Mouse (Mus musculus): ENCODE data around the gene Zfp72.

The Zfp72 gene

GRCm38 (mm10) chr13:74390371-74390990, at the start of gene Zfp72:
Gene Zfp72 (minus strand): TSS chr13:74390836.
- peak in 1 of 2 experiments; percentile 48 for DNase-seq (ENCODE audit: low spot score in 2 of 2)

- DNase-seq (ENCODE audit: low spot score in 2 of 2), result no peak
Measured at GRCm38 (mm10) chr13:74439895-74440294, 49.3 kb upstream of the Zfp72 start.

GRCm38 (mm10) chr13:74399298-74399839, 8.7 kb upstream of the Zfp72 start, which contains the start of gene Ftl1-ps1:
Gene Ftl1-ps1 (plus strand): TSS chr13:74399694.
- DNase-seq (ENCODE audit: low spot score in 2 of 2), result no peak

- DNase-seq (ENCODE audit: low spot score in 2 of 2), result no peak
Measured at GRCm38 (mm10) chr13:74391156-74391555, 520 bp upstream of the Zfp72 start.

- no peak for DNase-seq (ENCODE audit: low spot score in 2 of 2)
Measured at GRCm38 (mm10) chr13:74389730-74390129, 906 bp downstream of the Zfp72 start.

- DNase-seq (ENCODE audit: low spot score in 2 of 2), result no peak
Measured at GRCm38 (mm10) chr13:74382289-74382688, 8.3 kb downstream of the Zfp72 start.

- DNase-seq (ENCODE audit: low spot score in 2 of 2), result peak in 1 of 2 experiments; percentile 9
Measured at GRCm38 (mm10) chr13:74381533-74382276, 8.9 kb downstream of the Zfp72 start.

- no peak for DNase-seq (ENCODE audit: low spot score in 2 of 2)
Measured at GRCm38 (mm10) chr13:74363859-74364235, 26.8 kb downstream of the Zfp72 start, which contains the start of gene Lrrc14b. Gene Lrrc14b (minus strand): TSS chr13:74364005.

GRCm38 (mm10) chr13:74363176-74363858, 27.3 kb downstream of the Zfp72 start:
- DNase-seq (ENCODE audit: low spot score in 2 of 2), result no peak

GRCm38 (mm10) chr13:74362218-74362617, 28.4 kb downstream of the Zfp72 start:
- DNase-seq (ENCODE audit: low spot score in 2 of 2), result no peak

GRCm38 (mm10) chr13:74356491-74356890, 34.1 kb downstream of the Zfp72 start:
- no peak for DNase-seq (ENCODE audit: low spot score in 2 of 2)

- DNase-seq (ENCODE audit: low spot score in 2 of 2), result no peak
Measured at GRCm38 (mm10) chr13:74350435-74350906, 40.2 kb downstream of the Zfp72 start.

GRCm38 (mm10) chr13:74349566-74350434, 40.8 kb downstream of the Zfp72 start, which contains the start of the genes Sdha and Ccdc127:
Gene Sdha (minus strand): TSS chr13:74350280.
Gene Ccdc127 (plus strand): TSS chr13:74350309.
- DNase-seq (ENCODE audit: low spot score in 2 of 2), result peak; percentile 94 to 96

- DNase-seq (ENCODE audit: low spot score in 2 of 2), result no peak
Measured at GRCm38 (mm10) chr13:74341036-74341435, 49.6 kb downstream of the Zfp72 start.

GRCm38 (mm10) chr13:74329321-74329720, 61.3 kb downstream of the Zfp72 start:
- no peak for DNase-seq (ENCODE audit: low spot score in 2 of 2)
